ENCODE assay signal across 7 mouse cellular contexts in the genomic region with DNA sequence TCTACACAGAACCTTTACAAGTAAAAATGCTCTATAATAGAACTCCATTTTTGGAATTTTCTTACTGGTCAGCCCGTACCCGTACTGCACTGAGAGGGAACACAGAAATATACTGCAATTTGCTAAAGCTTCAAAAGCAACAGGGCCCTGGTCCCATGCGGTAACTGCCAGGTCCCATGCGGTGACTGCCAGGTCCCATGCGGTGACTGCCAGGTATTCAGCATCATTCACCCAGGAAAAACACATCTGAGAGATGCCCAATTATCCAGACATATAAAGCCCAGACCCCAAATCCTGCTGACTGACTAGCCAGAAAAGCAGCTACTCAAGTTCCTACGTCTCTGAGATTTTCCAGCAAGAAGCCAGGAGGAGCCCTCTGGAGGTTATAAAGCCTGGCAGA. TPM values are rescaled to one million over a fixed set of nuclear protein-coding genes. Genes with fewer than 3 reads are reported as not detected.
A peak's percentile ranks its signal among the peaks of the same experiment; 100 is the strongest.
DNase-seq lines count a peak whose midpoint lies in the region; ATAC-seq lines count a peak whose summit lies in the region.

No protein-coding gene starts in this region.

- no peak overlapping the region for H3K27ac ChIP-seq in lung, embryonic 15.5 days
- no peak overlapping the region for H3K27ac ChIP-seq in forebrain, embryonic 11.5 days (ENCODE audit: low read depth, low read length)
- no peak overlapping the region for H3K27ac ChIP-seq in limb, embryonic 11.5 days (replicated peaks; ENCODE audit: low read depth, low read length)
- H3K27ac ChIP-seq in stomach, embryonic 14.5 days (ENCODE audit: low read length) = no peak overlapping the region

- H3K9ac ChIP-seq in lung, embryonic 15.5 days = peak overlapping the region; percentile 25; the same call in 1 of the 2 replicates
- H3K9ac ChIP-seq in forebrain, embryonic 11.5 days (ENCODE audit: low read length) = peak overlapping the region; percentile 32; the same call in 1 of the 2 replicates
- H3K9ac ChIP-seq in limb, embryonic 11.5 days (ENCODE audit: low read length) = no peak overlapping the region
- no peak overlapping the region for H3K9ac ChIP-seq in stomach, embryonic 14.5 days (replicated peaks; ENCODE audit: low read depth, low read length)

- no peaks in the 10 kb centered on the region for H3K9me3 ChIP-seq in lung, embryonic 15.5 days
- no peaks in the 10 kb centered on the region for H3K9me3 ChIP-seq in forebrain, embryonic 11.5 days (ENCODE audit: control insufficient read depth, low read length)
- no peaks in the 10 kb centered on the region for H3K9me3 ChIP-seq in limb, embryonic 11.5 days (ENCODE audit: control insufficient read depth, low read length)
- H3K9me3 ChIP-seq in stomach, embryonic 14.5 days (ENCODE audit: control insufficient read depth, low read depth, low read length) = no peaks in the 10 kb centered on the region

- no peak for DNase-seq in lung, postnatal 4 days
- DNase-seq in forebrain, embryonic 11.5 days (ENCODE audit: low spot score) = no peak
- no peak for DNase-seq in limb, embryonic 11.5 days (ENCODE audit: low spot score)
- no peak for DNase-seq in gastrocnemius, postnatal 4 days (ENCODE audit: low spot score in 2 of 2)
- no peak for DNase-seq in layer of hippocampus, postnatal 36 days

- no peaks in the 10 kb centered on the region for H3K36me3 ChIP-seq in lung, embryonic 15.5 days
- H3K36me3 ChIP-seq in forebrain, embryonic 11.5 days (ENCODE audit: control insufficient read depth, insufficient read depth, low read length) = no peaks in the 10 kb centered on the region
- H3K36me3 ChIP-seq in limb, embryonic 11.5 days (ENCODE audit: control insufficient read depth, insufficient read depth, low read length) = no peaks in the 10 kb centered on the region
- peaks cover under 1% of the 10 kb centered on the region; the same call in 1 of the 2 replicates for H3K36me3 ChIP-seq in stomach, embryonic 14.5 days (ENCODE audit: control insufficient read depth, insufficient read depth, low read length)

- H3K4me1 ChIP-seq in lung, embryonic 15.5 days = peaks cover 51% of the 10 kb centered on the region
- peaks cover 13% of the 10 kb centered on the region for H3K4me1 ChIP-seq in forebrain, embryonic 11.5 days (replicated peaks; ENCODE audit: control insufficient read depth, insufficient read depth, low read length)
- peaks cover 26% of the 10 kb centered on the region for H3K4me1 ChIP-seq in limb, embryonic 11.5 days (ENCODE audit: control insufficient read depth, insufficient read depth, low read length)
- H3K4me1 ChIP-seq in stomach, embryonic 14.5 days (ENCODE audit: control insufficient read depth, insufficient read depth, low read length) = peaks cover 43% of the 10 kb centered on the region

- no peaks in the 10 kb centered on the region for H3K27me3 ChIP-seq in lung, embryonic 15.5 days
- H3K27me3 ChIP-seq in forebrain, embryonic 11.5 days (ENCODE audit: control insufficient read depth, insufficient read depth, low read length) = no peaks in the 10 kb centered on the region
- H3K27me3 ChIP-seq in limb, embryonic 11.5 days (ENCODE audit: control insufficient read depth, insufficient read depth, low read length) = no peaks in the 10 kb centered on the region
- H3K27me3 ChIP-seq in stomach, embryonic 14.5 days (ENCODE audit: control insufficient read depth, insufficient read depth, low read length) = no peaks in the 10 kb centered on the region

- ATAC-seq in lung, embryonic 15.5 days (ENCODE audit: borderline replicate concordance, extremely low read depth, low FRiP score, low TSS enrichment) = no peak
- ATAC-seq in forebrain, embryonic 11.5 days (replicated peaks; ENCODE audit: low FRiP score) = no peak
- no peak for ATAC-seq in limb, embryonic 11.5 days (ENCODE audit: insufficient number of reproducible peaks, low FRiP score, low TSS enrichment, low read depth)
- no peak for ATAC-seq in stomach, embryonic 14.5 days (ENCODE audit: insufficient number of reproducible peaks, insufficient read depth, low FRiP score, low read depth)

- H3K4me2 ChIP-seq in lung, embryonic 15.5 days = peak overlapping the region; percentile 81
- peak overlapping the region; percentile 90; the same call in 1 of the 2 replicates for H3K4me2 ChIP-seq in forebrain, embryonic 11.5 days (ENCODE audit: low read depth, low read length, severe bottlenecking)
- H3K4me2 ChIP-seq in limb, embryonic 11.5 days (ENCODE audit: low read depth, severe bottlenecking) = peak overlapping the region; percentile 70
- H3K4me2 ChIP-seq in stomach, embryonic 14.5 days (replicated peaks; ENCODE audit: low read depth, low read length) = peak overlapping the region; percentile 75

- 81% methylated on average over 6 of the region's 6 CpGs for WGBS in lung, embryonic 15.5 days
- WGBS in forebrain, embryonic 11.5 days = 81% methylated on average over 6 of the region's 6 CpGs
- 88% methylated on average over 6 of the region's 6 CpGs for WGBS in limb, embryonic 11.5 days
- WGBS in stomach, embryonic 14.5 days = 73% methylated on average over 6 of the region's 6 CpGs

- H3K4me3 ChIP-seq in lung, embryonic 15.5 days = peak overlapping the region; percentile 86
- H3K4me3 ChIP-seq in forebrain, embryonic 11.5 days (ENCODE audit: low read depth, low read length) = no peak overlapping the region; the same call in 1 of the 2 replicates
- no peak overlapping the region for H3K4me3 ChIP-seq in limb, embryonic 11.5 days (ENCODE audit: low read depth, low read length)
- peak overlapping the region; percentile 90; the same call in 1 of the 2 replicates for H3K4me3 ChIP-seq in stomach, embryonic 14.5 days (ENCODE audit: low read depth, low read length)

RNA-seq across cellular contexts. Expression of gene Josd1, which starts 3.1 kb away (rescaled TPM):
- 21.1 and 21.2 TPM in 2 replicates for polyA plus RNA-seq in lung, embryonic 15.5 days (2015; fragmentation: Nextera tagmentation; extraction: Ambion mirVana)
- 13.4 and 13.8 TPM in 2 replicates for polyA plus RNA-seq in forebrain, embryonic 11.5 days (2014; fragmentation: Nextera tagmentation; extraction: Ambion mirVana)
- 17.3 and 19.5 TPM in 2 replicates for polyA plus RNA-seq in limb, embryonic 11.5 days (2014; fragmentation: Nextera tagmentation; extraction: Ambion mirVana)
- 15.3 and 16.0 TPM in 2 replicates for polyA plus RNA-seq in stomach, embryonic 14.5 days (2014; fragmentation: Nextera tagmentation; extraction: Ambion mirVana)
- total RNA-seq in gastrocnemius, postnatal 4 days (2021) = 10 to 100 TPM; 16.6 to 17.4 TPM
- total RNA-seq in layer of hippocampus, postnatal 36 days (2021) = 10 to 100 TPM; 48.4 to 50.1 TPM

RNA-seq across cellular contexts. Expression of gene Gtpbp1, which starts 6.0 kb away (rescaled TPM):
- 34.4 and 35.1 TPM in 2 replicates for polyA plus RNA-seq in lung, embryonic 15.5 days (2015; fragmentation: Nextera tagmentation; extraction: Ambion mirVana)
- 53.4 and 54.3 TPM in 2 replicates for polyA plus RNA-seq in forebrain, embryonic 11.5 days (2014; fragmentation: Nextera tagmentation; extraction: Ambion mirVana)
- polyA plus RNA-seq in limb, embryonic 11.5 days (2014; fragmentation: Nextera tagmentation; extraction: Ambion mirVana) = 38.7 and 39.1 TPM in 2 replicates
- 24.7 and 27.2 TPM in 2 replicates for polyA plus RNA-seq in stomach, embryonic 14.5 days (2014; fragmentation: Nextera tagmentation; extraction: Ambion mirVana)
- total RNA-seq in gastrocnemius, postnatal 4 days (2021) = 10 to 100 TPM; 20.7 to 22.5 TPM
- 10 to 100 TPM; 48.6 to 51.6 TPM for total RNA-seq in layer of hippocampus, postnatal 36 days (2021)

RNA-seq across cellular contexts. Expression of gene Tomm22, which starts 14.0 kb away (rescaled TPM):
- polyA plus RNA-seq in lung, embryonic 15.5 days (2015; fragmentation: Nextera tagmentation; extraction: Ambion mirVana) = 235 and 247 TPM in 2 replicates
- polyA plus RNA-seq in forebrain, embryonic 11.5 days (2014; fragmentation: Nextera tagmentation; extraction: Ambion mirVana) = 271 and 288 TPM in 2 replicates
- polyA plus RNA-seq in limb, embryonic 11.5 days (2014; fragmentation: Nextera tagmentation; extraction: Ambion mirVana) = 271 and 277 TPM in 2 replicates
- polyA plus RNA-seq in stomach, embryonic 14.5 days (2014; fragmentation: Nextera tagmentation; extraction: Ambion mirVana) = 236 and 237 TPM in 2 replicates
- 100 to 1,000 TPM; 110 to 114 TPM for total RNA-seq in gastrocnemius, postnatal 4 days (2021)
- total RNA-seq in layer of hippocampus, postnatal 36 days (2021) = 100 to 1,000 TPM; 101 to 108 TPM

RNA-seq across cellular contexts. Expression of gene Cby1, which starts 25.6 kb away (rescaled TPM):
- 63.9 and 65.6 TPM in 2 replicates for polyA plus RNA-seq in lung, embryonic 15.5 days (2015; fragmentation: Nextera tagmentation; extraction: Ambion mirVana)
- polyA plus RNA-seq in forebrain, embryonic 11.5 days (2014; fragmentation: Nextera tagmentation; extraction: Ambion mirVana) = 78.8 and 81.6 TPM in 2 replicates
- polyA plus RNA-seq in limb, embryonic 11.5 days (2014; fragmentation: Nextera tagmentation; extraction: Ambion mirVana) = 60.2 and 64.1 TPM in 2 replicates
- polyA plus RNA-seq in stomach, embryonic 14.5 days (2014; fragmentation: Nextera tagmentation; extraction: Ambion mirVana) = 45.0 and 49.5 TPM in 2 replicates
- 10 to 100 TPM; 29.9 to 32.1 TPM for total RNA-seq in gastrocnemius, postnatal 4 days (2021)
- total RNA-seq in layer of hippocampus, postnatal 36 days (2021) = 10 to 100 TPM; 43.2 to 44.3 TPM

RNA-seq across cellular contexts. Expression of gene Fam227a, which starts 25.9 kb away (rescaled TPM):
- polyA plus RNA-seq in lung, embryonic 15.5 days (2015; fragmentation: Nextera tagmentation; extraction: Ambion mirVana) = 1.6 TPM in 2 replicates
- polyA plus RNA-seq in forebrain, embryonic 11.5 days (2014; fragmentation: Nextera tagmentation; extraction: Ambion mirVana) = 4.5 and 4.7 TPM in 2 replicates
- polyA plus RNA-seq in limb, embryonic 11.5 days (2014; fragmentation: Nextera tagmentation; extraction: Ambion mirVana) = 2.0 and 3.1 TPM in 2 replicates
- polyA plus RNA-seq in stomach, embryonic 14.5 days (2014; fragmentation: Nextera tagmentation; extraction: Ambion mirVana) = 1.6 and 3.0 TPM in 2 replicates
- total RNA-seq in gastrocnemius, postnatal 4 days (2021) = 1 to 10 TPM; 1.7 to 2.1 TPM
- total RNA-seq in layer of hippocampus, postnatal 36 days (2021) = 10 to 100 TPM in 1 of 2 experiments, 1 to 10 TPM in 1; 9.7 to 16.0 TPM

Comparison
In these comparisons a context has a peak if more than half of its experiments do, and no peak if none do; other contexts are left out.
1. H3K4me3 ChIP-seq: peak in lung, embryonic 15.5 days (single experiment) and stomach, embryonic 14.5 days (single experiment); none in forebrain, embryonic 11.5 days (single experiment) and limb, embryonic 11.5 days (single experiment).
2. H3K9ac ChIP-seq: peak in lung, embryonic 15.5 days (single experiment) and forebrain, embryonic 11.5 days (single experiment); none in limb, embryonic 11.5 days (single experiment) and stomach, embryonic 14.5 days (single experiment).
3. Peak in every context shown above with its lines, with median percentiles within 50 percentile points of each other: H3K4me2 ChIP-seq.